Mouse (Mus musculus) Muller cell, postnatal 12 days (primary cell): Measurements from ENCODE around the gene Ggt1.
A peak's percentile ranks its signal among the peaks of the same experiment; 100 is the strongest.
"Not testable (repeated sequence)": the region's sequence is repeated elsewhere in the genome, so short reads cannot be mapped to it uniquely, and the experiment has no call there.

ENCODE experiments used
- DNase-seq: peaks from one replicate; pipeline ENCODE4 v3.0.0-alpha.2; 2015; ENCODE audit errors: inconsistent ontology term

Ggt1 gene

DNA sequence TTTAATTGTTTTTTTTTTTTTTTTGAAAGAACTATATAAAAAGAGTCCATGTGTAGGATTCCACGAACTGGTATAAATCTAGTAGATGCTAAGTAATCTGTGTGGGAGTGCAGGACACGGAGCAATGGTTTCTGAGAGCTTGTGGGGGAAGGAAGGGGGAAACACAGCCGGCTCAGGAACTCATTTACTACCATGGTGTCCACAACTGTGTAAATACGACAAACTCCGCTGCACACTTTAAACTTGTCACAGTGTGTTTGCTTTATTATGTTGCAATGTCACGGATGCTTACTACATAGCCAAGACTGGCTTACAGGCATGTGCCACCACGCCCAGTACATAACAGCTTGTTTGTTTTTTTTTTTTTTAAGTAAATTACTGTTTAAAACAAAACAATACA lies 11.5 kb upstream of the Ggt1 start:
- no peak for DNase-seq

DNA sequence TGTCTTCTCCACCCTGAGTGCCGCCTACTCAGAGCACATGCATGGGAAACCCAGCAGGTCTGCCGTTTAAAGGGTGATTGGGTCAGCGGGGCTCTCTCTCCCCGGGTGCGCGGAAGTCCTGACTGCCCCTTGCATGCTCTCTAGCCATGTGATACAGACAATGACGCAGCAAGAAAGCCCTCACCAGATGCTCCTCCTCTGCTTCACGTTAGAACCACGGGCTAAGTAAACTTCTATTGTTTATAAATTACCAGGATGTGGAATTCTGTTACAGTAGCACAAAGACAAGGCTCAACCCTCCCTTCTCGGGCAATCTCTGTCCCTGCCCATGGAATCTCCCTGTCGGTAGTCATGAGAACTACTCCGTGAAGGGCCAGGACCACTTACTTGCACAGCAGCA lies 10.2 kb upstream of the Ggt1 start:
- peak; percentile 30 for DNase-seq

- DNase-seq, result no peak
Measured at GRCm38 (mm10) chr10:75552106-75552505, 9.3 kb upstream of the Ggt1 start.

DNA sequence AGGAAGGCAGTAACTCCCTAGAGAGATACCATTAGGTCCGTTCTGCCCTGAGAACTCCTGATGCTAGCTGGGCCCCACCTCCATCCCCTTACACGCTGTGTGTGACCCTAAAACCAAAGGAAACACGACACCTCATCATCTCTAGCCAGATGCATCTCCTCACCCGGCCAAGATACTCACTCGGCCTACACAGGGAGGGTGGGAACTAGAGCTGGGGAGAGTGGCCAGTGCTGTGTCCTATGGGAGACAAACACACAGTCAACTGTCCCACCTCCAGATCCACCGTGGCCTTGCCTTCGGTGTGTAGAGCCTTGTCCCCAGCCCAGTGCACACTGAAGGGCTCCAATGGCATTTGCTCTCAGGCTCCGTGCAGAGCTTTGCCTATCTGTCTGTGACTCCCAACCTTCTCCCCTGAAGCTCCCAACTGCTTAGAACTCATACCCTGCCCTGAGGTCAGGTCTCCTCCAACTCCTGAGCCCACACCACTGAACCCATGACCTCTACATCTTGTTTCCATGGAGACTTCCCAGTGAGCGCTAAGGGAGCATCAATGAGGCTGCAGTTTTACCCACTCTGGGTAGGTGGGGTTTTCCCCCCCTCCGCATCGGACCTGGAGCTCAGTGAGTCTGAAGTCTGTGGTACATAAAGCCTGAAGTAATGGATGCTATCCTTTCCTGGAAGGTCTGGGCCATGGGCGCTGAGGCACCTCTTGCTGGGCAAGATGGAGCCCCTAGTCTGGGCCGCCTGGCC lies 8.5 kb upstream of the Ggt1 start:
- no peak for DNase-seq

DNA sequence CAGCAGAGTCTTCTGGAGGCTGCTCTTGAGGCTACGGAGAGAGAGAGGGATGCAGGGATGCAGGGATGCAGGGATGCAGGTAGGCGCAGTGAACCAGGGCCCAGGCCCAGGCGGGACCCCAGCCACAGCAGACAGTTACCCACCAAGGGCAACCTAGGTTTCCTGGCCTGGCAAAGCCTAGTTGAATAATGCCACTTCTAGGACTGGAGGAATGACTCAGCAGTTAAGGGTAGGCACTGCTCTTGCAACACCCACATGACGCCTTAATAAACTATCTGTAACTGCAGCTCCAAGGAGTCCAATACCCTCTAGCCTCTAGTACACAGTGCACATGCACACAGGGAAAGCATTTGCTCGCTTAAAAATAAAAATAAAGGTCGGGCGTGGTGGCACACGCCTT lies 7.3 kb upstream of the Ggt1 start:
- no peak for DNase-seq

DNA sequence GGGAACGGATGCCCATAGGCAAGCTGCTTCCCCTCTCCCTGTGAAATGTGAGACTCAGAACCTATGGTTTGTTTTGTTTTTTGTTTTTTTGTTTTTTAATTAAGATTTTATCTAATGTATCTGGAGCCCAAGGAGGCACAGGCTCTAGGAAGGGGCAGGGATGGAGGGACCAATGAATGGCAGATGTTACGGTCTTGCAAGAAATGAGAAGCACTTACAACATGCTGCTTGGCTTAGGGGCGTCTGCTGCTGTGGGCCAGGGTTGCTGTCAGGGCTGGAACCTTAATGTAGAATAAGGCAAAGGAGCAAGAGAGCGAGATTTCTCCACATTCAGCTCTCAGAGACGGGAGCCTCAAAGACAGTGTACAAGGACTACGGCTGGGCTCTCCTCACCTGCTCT lies 5.8 kb upstream of the Ggt1 start:
- DNase-seq, result no peak

GRCm38 (mm10) chr10:75556026-75556425 lies 5.4 kb upstream of the Ggt1 start:
- DNase-seq, result peak; percentile 95

- peak; percentile 56 for DNase-seq
Measured at GRCm38 (mm10) chr10:75558515-75558914, 2.9 kb upstream of the Ggt1 start.

- DNase-seq, result peak; percentile 42
Measured at GRCm38 (mm10) chr10:75559041-75559675, 2.2 kb upstream of the Ggt1 start.

DNA sequence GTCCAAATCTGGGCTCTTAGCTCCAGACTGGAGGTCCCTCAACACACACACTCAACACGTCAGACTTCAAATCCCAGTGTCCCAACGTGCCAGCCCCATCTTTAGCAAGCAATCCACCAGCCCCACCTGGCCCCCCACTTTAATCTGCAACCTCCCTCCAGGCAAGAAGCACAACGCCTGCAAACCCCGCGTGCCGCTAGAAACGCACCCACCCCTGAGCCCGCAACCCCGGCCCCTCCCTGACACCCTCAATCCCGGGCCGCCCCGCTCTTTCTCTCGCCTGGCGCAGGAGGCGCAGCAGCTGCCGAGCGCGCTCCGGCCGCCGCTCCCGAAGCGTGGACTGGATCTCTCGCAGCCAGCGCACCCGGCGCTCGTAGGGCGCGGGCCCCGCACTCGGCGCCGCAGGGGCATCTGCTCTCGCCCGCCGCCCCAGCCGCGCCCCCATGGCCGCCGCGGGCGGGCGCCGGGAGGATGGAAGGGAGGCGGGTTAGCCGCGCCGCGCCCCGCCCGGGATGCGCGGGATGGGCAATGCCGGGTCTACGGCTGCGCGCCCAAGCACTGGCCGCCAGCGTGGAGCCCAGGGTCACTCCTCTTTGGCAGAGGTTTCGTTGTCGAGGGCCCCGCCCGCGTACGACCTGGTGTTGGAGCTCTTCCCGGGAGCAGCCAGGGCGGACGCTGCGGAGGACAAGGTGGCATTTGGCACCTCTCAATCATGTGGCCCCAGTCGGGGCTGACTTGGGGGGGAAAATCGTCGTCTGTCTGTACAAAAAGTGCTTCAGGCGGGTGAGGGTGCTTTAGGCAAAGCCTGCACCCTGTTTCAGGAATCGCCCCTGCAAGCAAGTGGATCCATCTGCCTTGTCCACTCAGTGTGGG lies 1.5 kb upstream of the Ggt1 start, which contains the start of gene Lrrc75b:
Gene Lrrc75b, minus strand, starts transcription at position 655 of the 873 bp plus-strand sequence.
- peak; percentile 76 for DNase-seq

DNA sequence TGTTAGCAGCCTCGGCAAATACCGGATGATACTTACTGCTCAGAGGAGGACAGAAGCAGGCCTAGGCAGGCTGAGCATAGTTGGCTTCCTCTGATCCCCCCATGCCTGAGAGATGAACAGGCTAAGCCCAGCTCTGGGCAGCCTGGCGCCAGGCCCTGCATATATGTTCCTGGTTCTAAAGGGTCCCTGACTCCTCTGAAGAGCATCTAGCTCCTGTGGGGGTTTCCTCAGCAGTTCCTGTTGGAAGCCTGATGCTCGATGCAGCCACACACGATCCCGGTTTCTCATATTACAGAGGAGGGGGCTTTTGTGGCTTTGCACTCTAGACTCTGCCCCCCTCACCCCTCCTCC lies 880 bp upstream of the Ggt1 start:
- DNase-seq, result no peak

GRCm38 (mm10) chr10:75562596-75562995 lies 1.2 kb downstream of the Ggt1 start:
- no peak for DNase-seq

- no peak for DNase-seq
Measured at GRCm38 (mm10) chr10:75564687-75565265, 3.4 kb downstream of the Ggt1 start.

GRCm38 (mm10) chr10:75565436-75565835 lies 4.0 kb downstream of the Ggt1 start:
- DNase-seq, result no peak

DNA sequence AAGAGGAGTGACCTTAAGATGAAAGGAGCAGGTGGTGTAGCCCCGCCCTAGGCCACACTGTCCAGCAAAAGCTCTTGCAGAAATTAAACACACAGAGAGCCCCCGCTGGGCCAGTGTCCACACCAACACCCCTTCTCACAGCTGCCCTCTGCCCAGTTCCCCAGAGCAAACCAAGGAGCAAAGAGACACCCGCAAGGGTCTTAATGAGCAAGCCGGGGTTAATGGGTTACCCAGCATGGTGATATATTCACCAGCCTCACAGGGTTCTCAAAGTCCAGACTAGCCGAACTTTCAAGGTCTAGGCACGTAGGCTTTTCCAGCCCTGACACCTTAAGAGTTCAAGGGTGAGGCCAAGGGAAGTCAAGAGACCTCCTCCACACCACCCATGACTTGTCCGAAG lies 4.5 kb downstream of the Ggt1 start:
- DNase-seq, result no peak

DNA sequence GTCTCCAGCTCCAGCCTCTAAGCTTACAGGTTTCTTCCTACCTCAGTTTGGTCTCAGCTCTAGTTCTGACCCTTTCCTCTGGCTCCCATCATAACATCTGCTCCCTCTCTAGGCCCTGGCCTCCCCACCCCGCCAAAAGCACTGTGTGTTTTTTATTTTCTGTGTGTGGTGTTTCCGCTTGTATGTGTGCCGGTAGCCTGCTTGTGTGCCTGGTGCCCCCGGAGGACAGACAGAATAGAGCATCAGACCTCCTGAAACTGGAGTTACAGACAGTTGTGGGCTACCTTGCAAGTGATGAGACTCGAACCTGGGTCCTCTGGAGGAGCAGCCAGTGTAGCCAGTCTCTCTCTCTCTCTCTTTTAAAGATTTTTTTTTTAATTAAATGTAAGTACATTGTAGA lies 4.9 kb downstream of the Ggt1 start:
- no peak for DNase-seq

DNA sequence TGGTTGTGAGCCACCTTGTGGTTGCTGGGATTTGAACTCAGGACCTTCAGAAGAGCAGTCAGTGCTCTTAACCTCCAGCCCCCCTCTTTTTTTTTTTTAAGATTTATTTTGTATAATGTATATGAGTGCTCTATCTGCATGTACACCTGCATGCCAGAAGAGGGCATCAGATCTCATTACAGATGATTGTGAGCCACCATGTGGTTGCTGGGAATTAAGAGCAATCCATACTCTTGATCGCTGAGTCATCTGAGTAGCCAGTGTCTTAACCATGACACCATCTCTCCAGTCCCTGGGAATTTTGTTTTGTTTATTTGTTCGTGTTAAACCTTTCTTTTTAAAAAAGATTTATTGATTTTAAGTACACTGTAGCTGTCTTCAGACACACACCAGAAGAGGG lies 5.4 kb downstream of the Ggt1 start:
- DNase-seq, result not testable (repeated sequence)

GRCm38 (mm10) chr10:75568029-75568428 lies 6.6 kb downstream of the Ggt1 start:
- no peak for DNase-seq

DNA sequence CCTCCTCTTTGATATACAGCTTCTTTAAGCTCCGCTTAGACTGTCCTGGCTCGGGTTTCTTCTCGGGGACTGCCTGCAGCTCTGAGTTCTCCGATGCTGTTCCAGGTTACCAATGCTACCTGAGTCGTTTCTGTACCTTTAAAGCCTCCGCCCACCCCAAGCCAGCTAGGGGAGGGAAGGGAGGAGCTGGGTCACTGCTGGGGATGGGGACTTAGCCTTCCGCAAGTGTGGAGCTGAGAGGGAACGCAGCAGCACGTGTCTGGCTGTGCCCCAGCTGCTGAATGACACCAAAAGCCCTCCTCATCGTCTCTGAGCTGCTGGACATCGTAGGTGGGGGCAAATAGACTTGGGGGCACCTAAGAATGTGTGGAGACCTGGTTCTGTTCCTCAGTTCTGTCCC lies 7.0 kb downstream of the Ggt1 start:
- DNase-seq, result no peak

GRCm38 (mm10) chr10:75568851-75569250 lies 7.4 kb downstream of the Ggt1 start:
- no peak for DNase-seq

DNA sequence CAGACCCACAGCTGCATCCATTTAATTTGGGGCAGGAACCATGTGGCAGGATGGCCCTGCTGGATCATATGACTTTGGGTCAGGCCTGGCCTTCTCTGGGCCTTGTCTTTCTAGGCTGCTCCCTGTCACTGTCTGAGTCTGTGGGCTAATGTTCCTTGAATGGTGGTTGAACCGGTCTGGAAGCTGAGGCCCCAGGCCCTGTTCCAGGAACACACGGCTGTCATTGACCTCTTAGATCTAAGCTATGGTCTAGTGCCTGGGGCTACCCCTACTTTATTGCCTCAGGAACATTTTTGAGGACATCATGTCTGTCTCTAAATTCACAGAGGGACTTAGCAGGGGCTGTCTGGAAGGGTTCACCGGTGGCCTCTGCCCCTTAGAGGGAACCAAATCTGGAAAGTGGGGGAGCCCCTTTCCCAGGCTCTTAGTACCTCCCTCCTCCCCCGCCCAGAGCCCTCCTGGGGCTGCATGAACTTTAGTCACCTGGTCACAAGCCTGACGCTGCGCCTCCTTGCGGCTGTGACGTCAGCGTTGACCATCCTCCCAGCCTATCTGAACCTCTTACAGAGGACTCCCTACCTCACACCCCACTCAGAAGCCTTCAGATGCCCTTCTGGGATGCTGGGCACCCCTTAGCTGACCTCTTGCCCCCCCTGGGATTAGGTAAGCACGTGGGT lies 9.7 kb downstream of the Ggt1 start:
- DNase-seq, result no peak

DNA sequence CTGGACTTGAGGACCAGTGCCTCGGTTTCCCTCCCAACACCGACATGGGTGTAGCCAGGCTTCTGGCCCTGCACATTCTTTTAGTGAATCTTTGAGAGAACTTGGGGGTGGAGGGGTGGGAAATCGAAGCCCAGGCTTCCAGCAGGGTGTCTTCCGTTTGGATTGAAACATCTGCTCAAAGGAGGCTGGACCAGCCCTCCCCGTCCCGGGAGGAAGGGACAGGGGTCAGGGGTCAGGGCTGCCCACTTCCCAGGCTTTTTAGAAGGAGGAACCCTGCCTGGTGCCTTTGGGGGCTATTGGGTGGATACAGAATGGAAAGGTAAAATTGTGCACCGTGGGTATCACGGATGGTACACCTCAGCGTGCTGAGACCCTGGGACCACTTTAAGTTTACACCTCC lies 10.5 kb downstream of the Ggt1 start:
- DNase-seq, result no peak
